8 mouse cellular contexts compared by ENCODE assay signal in genomic region chr14:79737642-79738379, GRCm38 (mm10). TPM values are rescaled to one million over a fixed set of nuclear protein-coding genes. Genes with fewer than 3 reads are reported as not detected.
A peak's percentile ranks its signal among the peaks of the same experiment; 100 is the strongest.
DNase-seq lines count a peak whose midpoint lies in the region; ATAC-seq and TF ChIP-seq lines count a peak whose summit lies in the region.

No protein-coding gene starts in this region.

- intact Hi-C loops in gastrocnemius, postnatal 14 days (cut with DNase I; ENCODE audit: low total_unique reads) = no loop called here

- H3K4me1 ChIP-seq in forebrain, postnatal 0 days (ENCODE audit: insufficient read depth) = no peaks in the 10 kb centered on the region
- H3K4me1 ChIP-seq in midbrain, embryonic 15.5 days = no peaks in the 10 kb centered on the region

- ATAC-seq in forebrain, postnatal 0 days = no peak
- peak; percentile 26; the same call in 1 of the 2 replicates for ATAC-seq in midbrain, embryonic 15.5 days (replicated peaks)

- TF ChIP-seq CTCF in forebrain, postnatal 0 days (IDR thresholded peaks at IDR 0.05; ENCODE audit: low read depth) = peak; percentile 59

- H3K27me3 ChIP-seq in forebrain, postnatal 0 days (ENCODE audit: insufficient read depth, low read length) = no peaks in the 10 kb centered on the region
- H3K27me3 ChIP-seq in midbrain, embryonic 15.5 days (replicated peaks) = no peaks in the 10 kb centered on the region

- no peak overlapping the region for H3K9ac ChIP-seq in forebrain, postnatal 0 days
- H3K9ac ChIP-seq in midbrain, embryonic 15.5 days = no peak overlapping the region

- no peak overlapping the region for H3K4me2 ChIP-seq in forebrain, postnatal 0 days (ENCODE audit: low read depth)
- H3K4me2 ChIP-seq in midbrain, embryonic 15.5 days = no peak overlapping the region

- 60% methylated on average over 9 of the region's 9 CpGs for WGBS in forebrain, postnatal 0 days
- 56% methylated on average over 9 of the region's 9 CpGs for whole genome bisulfite sequencing in midbrain, embryonic 15.5 days

- H3K36me3 ChIP-seq in forebrain, postnatal 0 days (ENCODE audit: insufficient read depth) = no peaks in the 10 kb centered on the region
- H3K36me3 ChIP-seq in midbrain, embryonic 15.5 days (replicated peaks) = no peaks in the 10 kb centered on the region

- H3K9me3 ChIP-seq in forebrain, postnatal 0 days (ENCODE audit: low read length) = no peaks in the 10 kb centered on the region
- no peaks in the 10 kb centered on the region for H3K9me3 ChIP-seq in midbrain, embryonic 15.5 days

- no peak overlapping the region for H3K27ac ChIP-seq in forebrain, postnatal 0 days (ENCODE audit: low read depth, low read length)
- no peak overlapping the region for H3K27ac ChIP-seq in midbrain, embryonic 15.5 days

- H3K4me3 ChIP-seq in forebrain, postnatal 0 days (ENCODE audit: low read depth, low read length) = no peak overlapping the region
- H3K4me3 ChIP-seq in midbrain, embryonic 15.5 days = no peak overlapping the region

- peak; percentile 9 for DNase-seq in gastrocnemius, postnatal 14 days
- no peak for DNase-seq in gastrocnemius, adult 18-20 months (ENCODE audit: low spot score)
- DNase-seq in ovary, adult 18-20 months (ENCODE audit: low spot score) = peak; percentile 28
- no peak for DNase-seq in ovary, postnatal 10 days (ENCODE audit: low spot score)
- DNase-seq in forebrain, postnatal 0 days = no peak
- no peak for DNase-seq in natural killer cell, adult 2 months (ENCODE audit: low spot score in 2 of 2)
- DNase-seq in right cerebral cortex, postnatal 36 days (ENCODE audit: low spot score in 2 of 2) = no peak

RNA-seq across cellular contexts. Expression of gene Pcdh8, which starts 33.3 kb away (rescaled TPM):
- total RNA-seq in gastrocnemius, postnatal 14 days (2021) = not detected
- not detected for total RNA-seq in gastrocnemius, adult 18-20 months (2021)
- total RNA-seq in forebrain, postnatal 0 days (2014; rRNA removed) = 86.4 and 130 TPM in 2 replicates
- 41.8 and 51.5 TPM in 2 replicates for polyA plus RNA-seq in forebrain, postnatal 0 days (2015; fragmentation: Nextera tagmentation; extraction: Ambion mirVana)
- 72.8 and 73.2 TPM in 2 replicates for polyA plus RNA-seq in midbrain, embryonic 15.5 days (2015; fragmentation: Nextera tagmentation; extraction: Ambion mirVana)

Comparison
In these comparisons a context has a peak if more than half of its experiments do, and no peak if none do; other contexts are left out.
1. DNase-seq: peak in gastrocnemius, postnatal 14 days (single experiment) and ovary, adult 18-20 months (single experiment); none in gastrocnemius, adult 18-20 months (single experiment), ovary, postnatal 10 days (single experiment), forebrain, postnatal 0 days (single experiment), natural killer cell, adult 2 months (0 of 2) and right cerebral cortex, postnatal 36 days (0 of 2).
2. RNA of gene Pcdh8, which starts 33.3 kb away (total RNA-seq): 86.4 to 130 TPM in forebrain, postnatal 0 days; not detected in gastrocnemius, postnatal 14 days and not detected in gastrocnemius, adult 18-20 months; every median in the first group is over 10 times any median in the second.